Mouse (Mus musculus) c-Kit-positive CD71-positive TER-119-negative erythroid progenitor cells, embryonic 14.5 days (primary cell): ENCODE data around the gene Snrpa.

Source experiments
- DNase-seq: peaks from one replicate; pipeline ENCODE4 v3.0.0-alpha.2; 2013; ENCODE audit warnings: low read depth

The Snrpa gene

DNA sequence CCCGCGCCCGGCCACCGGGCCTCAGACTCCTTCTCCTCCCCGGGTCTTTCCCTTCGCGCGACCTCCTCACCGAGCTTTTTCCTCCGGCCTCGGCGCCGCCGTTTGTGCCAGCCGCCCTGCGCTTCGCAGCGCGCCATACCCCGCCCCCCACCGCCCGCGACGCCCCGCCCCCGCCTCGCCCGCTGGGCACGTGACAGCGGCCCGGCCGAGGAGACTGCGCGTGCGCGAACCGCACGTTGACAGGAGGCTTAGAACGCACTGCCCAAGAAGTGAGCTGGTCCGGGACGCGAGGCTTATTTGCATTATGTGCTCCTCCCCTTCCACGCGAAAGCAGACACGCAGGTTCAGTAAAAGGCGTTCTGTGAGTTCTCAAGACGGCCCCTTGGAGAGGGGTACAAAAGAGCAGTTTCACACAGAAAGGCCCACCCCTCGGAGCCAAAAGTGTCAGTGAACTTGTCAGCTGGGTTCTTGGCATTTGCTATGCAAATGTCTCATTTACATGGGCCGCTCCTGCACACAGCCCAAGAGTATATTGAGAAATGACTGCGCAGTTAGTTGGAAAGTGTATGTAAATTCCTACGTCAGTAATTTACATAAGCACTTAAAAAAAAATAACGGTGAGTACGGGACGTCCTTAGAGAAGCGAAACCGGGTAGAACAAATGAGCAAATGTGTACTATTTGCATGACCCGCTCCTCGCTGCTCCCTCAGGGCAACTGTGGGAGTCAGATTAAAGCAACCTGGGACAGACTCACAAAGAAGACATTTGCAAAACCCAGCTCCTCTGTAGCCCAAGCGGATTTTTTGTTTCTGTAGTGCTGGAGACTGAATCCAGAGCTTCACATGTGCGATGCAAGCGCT, 29.2 kb downstream of the Snrpa start, which contains the start of gene Egln2:
TSS of gene Egln2 (minus strand) at position 189 of the 861 bp plus-strand sequence.
- peak; percentile 85 for DNase-seq

DNA sequence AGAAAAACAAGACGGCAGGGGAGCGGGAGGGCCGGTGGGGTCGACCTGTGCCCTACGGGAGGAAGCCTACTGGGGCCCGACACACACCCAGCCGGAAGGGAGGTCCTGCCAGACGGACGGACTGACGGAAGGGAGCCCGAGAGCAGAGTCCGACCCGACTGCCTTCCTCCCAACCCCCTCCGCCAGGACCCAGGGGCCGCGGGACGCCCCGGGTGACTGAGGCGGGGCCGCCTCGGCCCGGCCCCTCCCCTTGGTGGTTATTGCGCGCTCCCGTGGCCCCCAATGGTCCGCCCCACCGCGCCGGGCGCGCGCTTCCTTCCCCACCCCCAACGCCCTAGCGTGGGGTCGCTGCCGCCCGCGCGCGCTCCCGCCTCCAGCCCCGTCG, 29.9 kb downstream of the Snrpa start:
- peak; percentile 63 for DNase-seq

GRCm38 (mm10) chr7:27165696-27166095, 30.4 kb downstream of the Snrpa start:
- no peak for DNase-seq

DNA sequence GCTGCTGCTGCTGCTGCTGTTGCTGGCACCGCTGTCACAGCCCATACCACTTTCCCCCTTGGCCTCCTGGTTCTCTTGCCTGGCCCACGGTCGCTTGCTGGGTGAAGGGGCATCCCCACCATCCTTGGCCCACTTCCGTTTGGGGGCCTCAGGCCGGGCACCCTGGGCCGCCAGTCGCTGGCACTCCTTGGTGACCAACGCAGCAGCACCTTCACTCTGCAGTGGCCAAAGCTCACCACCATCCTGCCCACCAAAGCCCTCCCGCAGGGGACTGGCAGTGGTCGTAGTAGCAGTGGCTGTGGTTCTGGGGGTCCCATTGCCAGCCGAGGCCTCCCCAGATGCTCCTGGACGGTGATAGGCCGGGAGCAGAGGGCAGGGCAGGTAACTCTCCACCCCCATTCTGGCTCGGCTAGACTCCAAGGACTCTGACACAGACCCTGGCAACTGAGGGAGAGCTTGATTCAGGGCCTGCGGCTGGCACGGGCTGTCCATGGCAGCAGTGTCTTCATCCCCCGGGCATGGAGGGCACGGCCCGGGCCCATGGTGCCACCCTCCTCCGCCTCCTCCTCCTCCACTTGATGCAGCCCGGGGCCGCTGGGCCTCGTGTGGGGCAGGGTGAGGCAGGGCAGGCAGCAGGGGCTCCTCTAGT, 30.9 kb downstream of the Snrpa start:
- no peak for DNase-seq

DNA sequence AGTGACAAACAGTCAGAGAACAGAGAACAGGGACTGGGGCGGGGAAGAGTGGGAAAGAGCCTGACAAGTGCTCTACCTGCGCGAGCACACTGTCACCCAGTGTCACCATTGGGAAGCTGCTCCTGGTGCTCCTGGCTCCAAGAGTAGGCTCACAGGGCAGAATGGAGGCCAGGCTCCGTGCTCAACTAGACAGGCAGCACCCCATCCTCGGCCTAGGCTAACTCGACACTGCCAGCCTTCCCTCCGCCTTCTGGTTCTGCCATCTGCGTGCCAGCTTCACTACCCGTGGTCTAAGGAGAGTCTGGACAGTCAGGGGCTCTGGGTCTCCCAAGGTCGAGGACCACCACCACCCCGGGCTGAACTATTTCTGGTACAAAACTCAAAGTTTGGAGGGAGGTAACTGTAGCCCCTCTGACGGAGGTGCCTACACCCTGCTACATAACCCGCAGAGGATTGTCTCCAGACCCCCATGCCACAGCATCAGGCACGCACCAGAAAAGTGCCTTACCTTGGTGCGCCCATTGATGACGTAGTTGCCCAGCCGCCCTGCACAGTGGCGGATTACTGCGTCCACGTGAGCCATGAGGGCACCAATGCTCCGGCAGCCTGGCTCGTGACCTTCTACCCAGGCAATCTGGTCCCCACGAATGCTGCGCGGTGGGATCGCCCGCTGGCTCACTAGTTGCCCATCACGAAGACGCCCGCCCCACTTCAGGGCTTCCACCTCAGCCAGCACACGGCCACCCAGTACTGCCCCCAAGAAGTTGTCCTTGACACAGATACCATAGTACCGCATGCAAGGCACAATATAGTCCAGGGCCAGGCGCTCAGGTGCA, 31.7 kb downstream of the Snrpa start:
- no peak for DNase-seq

GRCm38 (mm10) chr7:27163450-27163805, 32.6 kb downstream of the Snrpa start:
- DNase-seq: no peak

DNA sequence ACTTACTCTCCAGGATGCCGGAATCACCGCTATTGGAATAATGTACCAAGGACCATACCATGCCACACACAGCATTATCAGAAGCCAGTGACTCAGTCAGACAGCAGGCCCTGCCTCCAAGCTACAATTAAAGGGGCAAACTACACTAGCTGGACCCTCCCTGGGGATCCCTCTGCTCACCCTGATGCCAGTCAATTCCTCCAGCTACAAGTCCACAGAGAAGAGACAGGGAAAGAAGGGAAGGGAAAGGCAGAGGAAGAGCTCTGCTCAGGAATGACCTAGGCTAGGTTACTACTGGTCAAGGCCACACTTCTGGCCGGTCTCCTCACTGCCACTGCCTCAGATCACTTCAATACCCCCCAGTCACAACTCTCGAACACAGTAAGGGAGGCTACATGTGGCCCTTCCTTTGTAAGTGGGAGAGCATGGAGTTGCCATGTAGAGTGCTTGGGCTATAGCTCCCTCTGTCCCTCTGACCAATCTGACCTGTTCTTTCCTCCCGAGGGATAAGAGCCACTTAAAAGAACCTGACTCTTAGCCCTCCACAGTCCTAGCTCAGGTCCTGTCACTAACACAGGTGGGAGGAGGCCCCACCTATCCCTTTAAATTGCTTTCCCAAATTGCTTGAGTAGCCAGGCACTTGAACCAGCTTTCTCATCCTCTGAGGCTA, 33.2 kb downstream of the Snrpa start:
- DNase-seq: no peak

GRCm38 (mm10) chr7:27161744-27162143, 34.3 kb downstream of the Snrpa start:
- no peak for DNase-seq

- no peak for DNase-seq
These were observed 35.1 kb downstream of the Snrpa start for GRCm38 (mm10) chr7:27160921-27161320.

DNA sequence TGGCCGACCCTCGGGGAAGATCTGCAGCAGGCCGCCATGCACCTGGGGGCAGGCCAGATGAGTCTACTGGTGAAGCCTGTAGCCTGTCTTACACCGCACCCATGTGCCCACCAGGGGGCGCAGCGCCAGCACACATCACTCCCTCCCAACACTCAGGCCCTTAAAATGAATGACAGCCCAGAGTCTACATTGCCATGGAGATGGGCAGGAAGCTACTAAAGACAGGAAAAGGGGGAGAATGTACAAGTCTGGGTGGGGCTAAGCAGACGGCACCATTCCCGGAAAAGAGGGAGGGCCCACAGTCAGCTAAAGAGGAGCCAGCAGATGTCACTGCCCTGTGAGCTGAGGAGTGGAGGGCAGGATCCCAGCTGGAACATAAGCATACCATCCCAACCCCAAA, 36.2 kb downstream of the Snrpa start:
- peak; percentile 69 for DNase-seq

DNA sequence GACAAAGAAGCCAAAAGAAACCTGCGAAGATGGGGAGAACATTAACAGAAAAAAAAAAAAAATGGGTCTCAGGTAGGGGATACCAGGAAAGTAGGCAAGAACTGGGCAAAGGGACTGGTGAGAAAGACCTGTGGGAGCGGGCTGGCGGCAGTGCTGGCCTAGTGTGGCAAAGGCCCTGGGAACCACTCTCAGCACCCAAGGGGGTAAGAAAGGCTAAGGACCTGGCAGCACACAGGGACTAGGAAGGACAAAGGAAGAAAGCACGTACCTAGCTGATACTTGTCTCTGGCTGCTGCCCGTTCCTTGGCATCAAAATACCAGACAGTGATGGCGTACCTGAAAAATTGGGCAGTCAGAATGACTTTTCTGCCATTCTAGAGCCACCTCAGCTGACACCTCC, 36.8 kb downstream of the Snrpa start:
- no peak for DNase-seq

DNA sequence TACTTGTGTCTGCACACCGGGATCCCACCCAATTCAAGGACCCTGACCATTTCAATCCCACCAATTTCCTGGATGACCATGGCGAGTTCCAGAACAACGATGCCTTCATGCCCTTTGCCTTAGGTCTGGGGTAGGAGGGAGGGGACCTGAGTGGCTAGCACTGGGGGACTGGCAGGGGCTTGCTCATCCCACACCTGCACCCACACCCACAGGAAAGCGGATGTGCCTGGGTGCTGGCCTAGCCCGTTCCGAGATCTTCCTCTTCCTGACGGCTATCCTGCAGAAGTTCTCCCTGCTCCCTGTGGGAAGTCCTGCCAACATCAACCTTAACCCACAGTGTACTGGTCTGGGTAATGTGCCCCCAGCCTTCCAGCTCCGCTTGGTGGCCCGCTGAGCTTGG, 37.9 kb downstream of the Snrpa start:
- no peak for DNase-seq

DNA sequence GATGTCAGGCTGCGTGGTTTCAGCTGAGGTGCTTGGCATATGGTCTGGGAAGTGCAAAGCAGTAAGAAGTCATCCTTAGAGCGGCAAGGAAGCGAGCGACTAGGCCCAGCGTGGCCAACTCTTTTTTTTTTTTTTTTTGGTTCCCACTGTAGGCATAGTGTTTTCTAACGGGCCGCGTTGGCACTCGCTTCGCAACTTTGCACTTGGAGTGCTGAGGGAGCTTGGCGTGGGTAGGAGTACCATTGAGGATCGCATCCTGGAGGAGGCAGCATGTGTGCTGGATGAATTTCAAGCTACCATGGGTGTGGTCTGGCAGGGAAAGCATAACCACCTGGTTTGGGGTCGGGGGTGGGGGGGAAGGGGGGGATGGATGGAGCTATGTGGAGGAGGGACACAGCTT, 40.1 kb downstream of the Snrpa start:
- no peak for DNase-seq

GRCm38 (mm10) chr7:27153205-27153764, 42.8 kb downstream of the Snrpa start, which contains the start of gene Cyp2t4:
Cyp2t4 (plus strand) TSS chr7:27153714.
- no peak for DNase-seq
